Mouse (Mus musculus): ENCODE data around the gene C1qb.

Gene C1qb

DNA sequence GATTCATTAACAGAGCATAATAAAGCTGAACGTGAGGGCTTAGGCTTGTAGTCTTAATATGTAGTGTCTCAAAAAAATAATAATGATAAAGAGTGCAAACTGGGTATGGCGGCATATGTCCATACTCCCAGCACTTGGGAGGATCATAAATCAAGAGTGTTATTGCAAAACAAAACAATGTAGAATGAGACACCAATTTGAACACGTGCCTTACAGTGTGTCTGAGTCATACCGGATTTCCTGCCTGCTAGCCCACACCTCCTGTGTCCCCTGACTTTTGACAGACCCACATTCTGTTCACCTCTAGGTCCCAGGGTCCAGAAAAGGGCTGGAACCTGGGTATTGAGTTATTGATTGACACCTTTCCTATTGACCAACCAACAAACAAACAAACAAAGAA is 44.0 kb downstream of the C1qb start:
- no peak for DNase-seq

DNA sequence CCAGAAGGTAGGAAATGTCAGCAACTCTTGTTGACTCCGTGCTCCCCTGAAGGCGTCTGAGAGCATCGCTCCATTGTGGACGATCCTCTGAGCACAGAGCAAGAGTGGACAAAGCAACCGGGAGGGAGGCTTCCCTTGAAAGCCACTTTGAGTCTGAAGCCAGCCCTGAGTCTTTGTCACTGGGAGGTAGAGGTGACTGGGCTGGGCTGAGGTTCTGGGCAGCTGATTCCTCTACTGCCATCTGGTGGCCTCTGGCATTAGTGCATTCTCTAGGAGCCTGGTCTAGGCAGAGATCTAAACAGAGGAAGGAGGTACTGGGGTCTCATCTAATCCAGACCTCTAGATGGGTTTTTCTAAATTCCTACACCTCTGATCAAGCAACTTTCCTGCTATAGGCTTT is 44.9 kb downstream of the C1qb start:
- DNase-seq: peak; percentile 78

DNA sequence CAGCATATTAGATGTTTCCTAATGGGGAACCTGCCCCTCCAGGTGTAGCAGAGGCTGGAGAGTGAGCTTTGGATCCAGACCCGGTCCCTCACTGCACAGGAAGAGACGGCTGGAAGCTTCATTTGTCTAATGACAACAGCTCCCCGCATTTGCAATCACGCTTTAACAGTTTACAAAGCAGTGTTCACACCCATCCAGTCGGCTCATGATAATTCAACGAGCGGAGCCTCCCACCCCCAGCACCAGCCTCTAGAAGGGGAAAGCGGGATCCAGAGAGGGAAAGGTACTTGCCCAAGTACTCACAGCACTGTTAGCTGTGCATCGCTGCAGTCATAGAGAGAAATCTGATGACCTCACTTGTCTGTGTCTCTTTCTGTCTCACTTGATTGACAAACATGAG is 47.5 kb downstream of the C1qb start:
- no peak for DNase-seq

DNA sequence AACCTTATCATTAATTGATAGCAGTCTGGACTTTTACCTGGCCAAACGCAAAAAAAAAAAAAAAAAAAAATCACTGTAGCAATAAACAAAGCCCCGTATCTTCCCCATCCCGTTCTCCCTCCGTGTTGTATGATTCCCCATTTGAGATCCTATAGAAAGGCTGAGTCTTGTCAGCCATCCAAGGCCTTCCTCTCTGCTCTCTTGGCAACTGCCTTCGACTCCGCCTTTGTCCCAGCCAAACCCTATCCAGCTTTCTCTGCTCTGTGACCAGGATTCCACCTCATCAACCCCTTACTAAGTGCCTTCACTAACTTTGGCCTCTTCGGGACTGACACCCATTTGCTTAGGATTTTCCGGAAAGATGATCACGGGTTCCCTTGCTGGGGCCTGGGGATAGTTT is 48.0 kb downstream of the C1qb start:
- DNase-seq: no peak

DNA sequence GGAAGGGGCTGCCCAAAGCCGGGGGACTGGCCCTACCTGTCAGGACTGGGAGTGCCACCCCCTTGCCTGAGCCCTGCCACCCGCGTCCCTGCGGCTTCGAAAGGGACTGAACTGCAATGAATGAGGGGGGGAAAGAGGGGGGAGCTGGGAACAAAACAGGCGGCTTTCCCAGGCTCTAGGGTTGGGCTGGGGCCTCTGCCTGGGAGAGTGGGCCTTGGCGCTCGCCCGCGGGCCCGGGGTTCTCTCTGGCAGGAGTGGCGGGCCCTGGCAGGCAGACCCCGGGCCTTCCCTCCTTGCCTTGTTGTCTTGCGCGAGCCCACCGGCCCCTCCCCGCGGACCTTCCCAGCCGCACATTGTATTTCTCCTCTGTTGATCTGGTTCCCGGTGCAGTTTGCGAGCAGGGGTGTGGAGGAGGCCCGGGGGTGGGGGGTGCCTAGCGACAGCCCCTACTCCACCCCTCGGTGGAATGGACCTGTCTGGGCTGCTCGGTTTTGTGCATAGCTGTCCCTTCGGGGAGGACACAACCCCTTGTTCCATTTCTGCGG is 49.5 kb downstream of the C1qb start:
- DNase-seq: no peak

DNA sequence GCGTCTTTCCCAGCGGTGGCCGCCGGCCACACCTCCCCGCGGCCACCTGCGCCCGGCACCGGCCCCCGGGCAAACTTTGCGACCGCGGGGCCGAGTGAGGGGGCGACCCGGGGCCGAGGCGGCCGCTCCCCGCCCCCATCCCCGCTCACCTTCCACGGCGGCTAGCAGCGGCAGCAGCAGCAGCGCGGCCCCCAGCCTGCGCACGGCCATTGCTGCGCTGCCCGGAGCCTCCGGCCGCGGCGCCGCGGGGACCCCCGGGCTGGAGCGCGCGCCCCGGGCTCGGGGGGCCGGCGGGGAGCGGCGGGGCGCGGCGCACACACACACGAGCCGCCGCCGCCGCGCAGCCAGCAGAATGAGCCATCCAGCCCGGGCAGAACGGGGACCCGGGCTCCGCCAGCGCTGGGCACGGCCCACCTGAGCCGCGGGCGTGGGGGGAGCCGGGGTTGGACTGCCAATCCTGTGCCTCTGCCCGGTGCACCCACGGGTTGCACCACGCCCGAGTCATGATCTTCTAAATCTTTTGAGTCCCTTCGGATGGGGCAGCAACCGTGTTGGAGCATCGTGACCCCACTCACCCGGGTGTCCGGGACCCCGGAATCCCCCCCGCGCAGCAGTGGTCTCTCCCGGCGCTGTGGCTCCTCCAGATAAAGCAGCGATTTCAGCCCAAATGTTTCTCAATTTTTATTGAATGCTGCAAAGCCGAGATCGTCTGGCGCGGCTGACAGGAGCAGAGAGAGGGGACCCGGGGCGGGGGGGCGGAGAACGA is 50.2 kb downstream of the C1qb start, which contains the start of gene Ephb2:
Ephb2 (minus strand) TSS at position 368 of the 766 bp plus-strand sequence.
- DNase-seq: peak; percentile 79 to 82

DNA sequence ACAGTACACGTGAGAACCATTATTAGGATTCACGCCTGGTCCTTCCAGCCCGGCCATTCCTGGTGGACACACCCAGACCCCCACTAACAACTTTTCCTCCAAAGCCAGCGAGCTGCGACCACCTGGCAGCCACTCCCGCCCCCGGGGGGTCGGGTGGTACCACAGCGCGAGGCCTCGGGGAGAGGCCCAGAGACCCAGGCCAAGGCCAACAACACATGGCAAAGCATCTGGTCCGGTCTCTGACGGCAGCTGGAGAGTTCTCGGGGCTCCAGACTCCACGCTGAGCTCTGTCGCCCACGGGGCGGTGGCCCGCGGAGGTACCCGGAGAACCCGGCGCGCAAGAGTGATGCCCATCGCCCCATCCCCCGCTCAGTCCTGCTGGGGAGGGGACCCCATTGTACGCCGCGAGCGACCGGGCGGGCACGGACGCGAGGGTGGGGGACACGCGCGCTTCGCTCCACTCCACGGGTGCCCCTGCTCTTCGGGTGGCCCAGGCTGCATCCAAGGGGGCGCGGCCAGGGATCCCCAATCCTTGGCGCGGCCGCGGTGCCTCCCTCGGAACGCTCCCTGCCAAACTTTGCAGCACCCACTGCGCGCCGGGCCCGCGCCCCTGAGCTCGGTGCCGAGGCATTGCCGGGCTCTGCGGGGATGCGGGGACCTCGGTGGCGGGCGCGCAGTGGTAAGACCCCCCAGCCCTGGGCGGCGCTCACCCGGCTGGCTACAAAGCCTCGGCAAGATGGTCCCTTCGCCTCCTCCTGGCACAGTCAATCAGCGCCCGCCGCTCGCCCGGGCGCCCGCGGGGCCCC is 51.0 kb downstream of the C1qb start:
- peak in 1 of 2 experiments; percentile 48 for DNase-seq

DNA sequence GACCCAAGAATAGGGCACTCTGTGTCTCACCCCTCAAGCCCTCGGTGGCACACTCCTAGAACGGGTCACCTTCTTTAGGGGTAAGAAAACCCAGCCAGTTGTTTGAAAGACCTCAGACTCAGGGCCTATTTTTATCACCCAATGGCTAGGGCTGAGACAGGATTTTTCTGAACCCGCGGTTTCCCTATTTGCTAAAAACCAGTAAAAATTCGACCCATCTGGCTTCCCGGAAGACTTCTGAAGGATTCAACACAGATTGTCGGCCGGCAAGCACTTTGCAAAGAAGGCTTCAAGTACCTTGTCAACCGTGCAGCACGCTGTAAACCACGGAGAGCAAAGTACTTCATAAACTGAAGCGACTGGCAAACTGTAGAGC is 51.6 kb downstream of the C1qb start:
- DNase-seq: no peak

DNA sequence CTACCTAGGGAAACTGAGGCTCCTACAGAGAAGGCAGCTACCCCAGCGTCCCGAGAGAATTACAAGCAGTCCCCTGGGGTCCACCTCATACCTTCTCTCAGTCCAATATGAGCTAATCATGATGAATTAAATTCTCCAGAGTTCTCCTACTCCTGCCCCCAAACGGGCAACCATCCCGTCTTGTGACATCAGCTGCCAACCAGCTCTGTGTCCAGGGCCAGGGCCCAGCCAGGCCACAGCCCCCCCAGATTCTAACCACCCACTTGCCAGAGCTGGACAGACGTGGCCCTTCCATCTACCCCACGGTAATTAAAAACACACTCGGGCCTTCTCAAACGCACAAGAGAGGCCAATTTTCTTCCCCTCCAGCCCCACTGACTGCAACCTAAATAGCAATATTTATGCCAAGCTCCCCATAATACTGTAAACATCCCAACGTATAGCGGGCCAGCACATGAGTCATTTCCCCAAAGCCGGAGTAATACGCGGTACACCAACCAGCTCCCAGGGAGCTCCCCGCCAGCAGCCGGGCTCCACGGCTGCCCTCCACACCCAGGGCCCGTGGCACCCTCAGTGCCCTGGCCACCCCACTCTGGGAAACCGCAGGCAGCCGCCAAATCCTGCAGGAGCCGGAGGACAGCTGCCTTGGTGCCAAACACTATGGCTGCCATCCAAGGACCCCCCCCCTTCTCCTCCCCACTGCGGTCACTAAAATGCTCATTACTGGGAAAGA is 52.2 kb downstream of the C1qb start:
- DNase-seq: no peak

DNA sequence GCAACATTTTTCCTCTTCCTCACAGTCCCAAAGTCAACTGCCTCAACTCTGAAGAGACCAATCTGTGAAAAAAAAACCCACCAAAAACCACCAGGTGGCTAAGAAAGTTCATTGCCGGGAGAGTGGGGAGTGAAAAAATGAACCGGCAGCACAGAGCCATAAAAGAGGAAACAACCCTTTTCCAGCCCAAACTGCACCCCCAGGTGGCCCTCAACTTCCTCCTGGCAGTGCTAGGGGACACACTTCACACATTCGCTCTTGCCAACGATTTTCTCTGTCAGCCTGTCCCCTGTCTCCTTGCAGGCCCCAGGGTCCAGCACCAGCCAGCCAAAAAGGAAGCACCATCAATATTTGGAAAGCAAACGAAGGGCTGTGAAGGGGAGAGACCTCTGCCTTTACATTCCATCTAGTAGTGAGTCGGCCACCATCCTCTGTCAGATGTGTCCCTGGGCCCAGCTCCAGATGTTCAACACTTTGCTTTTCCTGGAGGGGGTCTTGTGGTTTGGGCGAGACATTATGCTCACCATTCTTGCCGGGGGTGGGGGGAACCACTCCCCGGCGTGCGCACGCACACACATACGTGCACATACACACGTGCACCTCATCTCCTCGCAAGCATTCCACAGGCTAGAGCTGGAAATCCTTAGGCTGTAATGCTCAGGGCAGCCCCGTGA is 53.3 kb downstream of the C1qb start:
- DNase-seq: peak in 1 of 2 experiments; percentile 53

DNA sequence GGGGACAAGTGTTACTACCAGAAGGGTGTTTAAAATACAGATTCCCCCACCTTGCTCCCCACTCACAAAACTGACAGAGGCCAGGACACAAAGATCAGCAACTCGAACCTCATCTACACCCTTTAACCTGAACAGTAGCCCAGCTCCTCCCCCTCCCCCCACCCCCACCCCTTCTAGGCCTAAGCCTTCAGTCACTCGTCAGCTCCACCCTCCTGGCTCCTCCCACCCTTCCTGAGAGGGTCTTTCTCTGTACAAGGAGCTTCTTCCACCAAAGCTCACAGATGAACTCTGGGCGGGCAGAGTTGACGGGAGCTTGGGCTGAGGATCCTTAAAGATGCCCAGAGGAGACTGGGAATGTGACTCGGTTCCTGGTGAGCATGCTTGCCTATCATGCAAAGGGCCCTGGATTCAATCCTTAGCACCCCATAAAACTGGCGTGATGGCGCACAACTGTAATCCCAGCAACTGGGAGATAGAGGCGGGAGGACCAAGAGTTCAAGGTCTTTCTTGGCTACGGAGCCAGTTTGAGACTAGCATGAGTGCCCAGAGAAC is 55.6 kb downstream of the C1qb start:
- DNase-seq: no peak
